Mouse (Mus musculus): ENCODE measurements around the gene Klhl29. TPM values are rescaled to one million over a fixed set of nuclear protein-coding genes. Genes with fewer than 3 reads are reported as not detected.
A peak's percentile ranks its signal among the peaks of the same experiment; 100 is the strongest.

The Klhl29 gene
- polyA plus RNA-seq, 1 experiment from 2014 or later: 0.64 TPM

- ATAC-seq (ENCODE audit: low FRiP score, low TSS enrichment) (no peak), DNase-seq (ENCODE audit: low spot score) (no peak)
- no peaks in the 10 kb centered on the region for H3K9me3 ChIP-seq (ENCODE audit: control insufficient read depth, low read length)
- no peak overlapping the region for H3K4me2 ChIP-seq (replicated peaks; ENCODE audit: low read depth)
- no peaks in the 10 kb centered on the region for H3K36me3 ChIP-seq (ENCODE audit: control insufficient read depth, insufficient read depth, low read length)
- H3K4me1 ChIP-seq (replicated peaks; ENCODE audit: control insufficient read depth, insufficient read depth): no peaks in the 10 kb centered on the region
- H3K9ac ChIP-seq (ENCODE audit: low read length): no peak overlapping the region
- H3K27ac ChIP-seq (replicated peaks): no peak overlapping the region
- WGBS: 77% methylated on average over 4 of the region's 4 CpGs
- H3K27me3 ChIP-seq (ENCODE audit: control insufficient read depth, insufficient read depth, low read length): no peaks in the 10 kb centered on the region
- TF ChIP-seq EP300 (optimal IDR thresholded peaks at IDR 0.05) (no peak), CTCF (IDR thresholded peaks at IDR 0.05; ENCODE audit: low read depth) (no peak)
- H3K4me3 ChIP-seq (ENCODE audit: low read depth, low read length): no peak overlapping the region
Measured at GRCm38 (mm10) chr12:5129190-5129589, 246.3 kb downstream of the Klhl29 start.

GRCm38 (mm10) chr12:5125907-5126306 is 249.6 kb downstream of the Klhl29 start:
- DNase-seq (ENCODE audit: low spot score): no peak
- no peak overlapping the region for H3K4me3 ChIP-seq (ENCODE audit: low read depth, low read length)
- no peaks in the 10 kb centered on the region for H3K36me3 ChIP-seq (ENCODE audit: control insufficient read depth, insufficient read depth, low read length)
- no peaks in the 10 kb centered on the region for H3K27me3 ChIP-seq (ENCODE audit: control insufficient read depth, insufficient read depth, low read length)
- H3K9me3 ChIP-seq (ENCODE audit: control insufficient read depth, low read length): no peaks in the 10 kb centered on the region
- no peak overlapping the region for H3K9ac ChIP-seq (ENCODE audit: low read length)
- H3K27ac ChIP-seq (replicated peaks): no peak overlapping the region
- 71% methylated on average over 7 of the region's 7 CpGs for WGBS
- no peaks in the 10 kb centered on the region; the same call in 1 of the 2 replicates for H3K4me1 ChIP-seq (replicated peaks; ENCODE audit: control insufficient read depth, insufficient read depth)
- no peak overlapping the region for H3K4me2 ChIP-seq (replicated peaks; ENCODE audit: low read depth)
- TF ChIP-seq EP300 (optimal IDR thresholded peaks at IDR 0.05) (no peak), CTCF (IDR thresholded peaks at IDR 0.05; ENCODE audit: low read depth) (no peak)
- no peak for ATAC-seq (ENCODE audit: low FRiP score, low TSS enrichment)

GRCm38 (mm10) chr12:5122972-5123371 is 252.5 kb downstream of the Klhl29 start:
- whole genome bisulfite sequencing: 49% methylated on average over 8 of the region's 8 CpGs
- no peak for DNase-seq (ENCODE audit: low spot score)
- no peak overlapping the region for H3K9ac ChIP-seq (ENCODE audit: low read length)
- H3K27ac ChIP-seq (replicated peaks): 0 out of 2 replicates have a peak overlapping the region, but pooled peaks have one; percentile 14
- no peaks in the 10 kb centered on the region for H3K27me3 ChIP-seq (ENCODE audit: control insufficient read depth, insufficient read depth, low read length)
- no peaks in the 10 kb centered on the region for H3K36me3 ChIP-seq (ENCODE audit: control insufficient read depth, insufficient read depth, low read length)
- no peak overlapping the region for H3K4me3 ChIP-seq (ENCODE audit: low read depth, low read length)
- no peaks in the 10 kb centered on the region; the same call in 1 of the 2 replicates for H3K4me1 ChIP-seq (replicated peaks; ENCODE audit: control insufficient read depth, insufficient read depth)
- no peak for ATAC-seq (ENCODE audit: low FRiP score, low TSS enrichment)
- TF ChIP-seq EP300 (optimal IDR thresholded peaks at IDR 0.05): no peak
- no peak for TF ChIP-seq CTCF (IDR thresholded peaks at IDR 0.05; ENCODE audit: low read depth)
- H3K9me3 ChIP-seq (ENCODE audit: control insufficient read depth, low read length): no peaks in the 10 kb centered on the region
- H3K4me2 ChIP-seq (replicated peaks; ENCODE audit: low read depth): no peak overlapping the region

DNA sequence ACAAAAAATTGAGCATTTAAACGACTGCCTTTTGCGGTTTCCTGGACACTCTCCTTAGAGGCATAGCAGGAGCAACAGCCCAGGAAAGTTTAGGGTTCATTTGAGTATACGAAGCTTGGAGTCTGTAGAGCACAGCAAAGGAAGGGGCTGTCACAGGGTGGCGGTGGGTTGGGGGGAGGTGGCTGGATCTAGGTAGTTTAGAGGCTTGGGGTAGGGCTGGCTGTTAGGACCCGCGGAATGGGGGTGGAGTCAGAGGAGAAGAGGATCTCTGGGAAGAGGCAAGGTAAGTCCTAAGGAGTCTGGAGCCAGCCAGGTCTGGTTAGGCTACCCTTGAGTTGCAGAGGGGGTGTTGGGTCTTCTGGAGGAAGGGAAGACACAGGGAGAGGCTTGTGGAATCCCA is 255.2 kb downstream of the Klhl29 start:
- Histone ChIP-seq H3K36me3 (ENCODE audit: control insufficient read depth, insufficient read depth, low read length) (no peaks in the 10 kb centered on the region), H3K27ac (replicated peaks) (peak overlapping the region; percentile 49; the same call in 1 of the 2 replicates), H3K27me3 (ENCODE audit: control insufficient read depth, insufficient read depth, low read length) (no peaks in the 10 kb centered on the region), H3K4me3 (ENCODE audit: low read depth, low read length) (peak overlapping the region; percentile 8; the same call in 1 of the 2 replicates), H3K9ac (ENCODE audit: low read length) (no peak overlapping the region), H3K9me3 (ENCODE audit: control insufficient read depth, low read length) (no peaks in the 10 kb centered on the region), H3K4me1 (replicated peaks; ENCODE audit: control insufficient read depth, insufficient read depth) (no peaks in the 10 kb centered on the region; the same call in 1 of the 2 replicates), H3K4me2 (replicated peaks; ENCODE audit: low read depth) (peak overlapping the region; percentile 45)
- no peak for ATAC-seq (ENCODE audit: low FRiP score, low TSS enrichment)
- WGBS: 45% methylated on average over 6 of the region's 6 CpGs
- no peak for DNase-seq (ENCODE audit: low spot score)
- no peak for TF ChIP-seq CTCF (IDR thresholded peaks at IDR 0.05; ENCODE audit: low read depth)
- TF ChIP-seq EP300 (optimal IDR thresholded peaks at IDR 0.05): no peak

DNA sequence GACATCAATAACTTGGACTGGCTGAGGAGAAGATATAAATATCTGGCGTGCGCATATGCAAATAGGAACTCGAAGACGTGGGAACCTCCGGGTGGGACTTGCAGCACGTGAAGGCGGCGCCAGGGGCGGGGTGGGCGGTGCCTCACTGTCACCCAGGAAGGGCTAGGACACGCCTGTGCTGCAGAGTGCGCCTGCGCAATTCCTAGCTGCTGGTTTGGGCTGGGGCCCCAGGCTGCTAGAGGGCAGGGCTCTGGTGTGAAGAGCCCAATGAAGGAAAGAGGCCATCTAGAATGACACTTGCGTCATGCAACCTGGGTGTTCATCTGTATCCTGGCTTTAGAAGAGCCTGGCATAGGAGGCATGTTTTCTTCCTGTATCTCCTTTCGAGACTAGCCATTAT is 255.8 kb downstream of the Klhl29 start:
- WGBS: 5% methylated on average over 15 of the region's 15 CpGs
- H3K4me3 ChIP-seq (ENCODE audit: low read depth, low read length): peak overlapping the region; percentile 8

GRCm38 (mm10) chr12:5119286-5119685 is 256.2 kb downstream of the Klhl29 start:
- 36% methylated on average over 9 of the region's 9 CpGs for WGBS
- no peak for ATAC-seq (ENCODE audit: low FRiP score, low TSS enrichment)
- Histone ChIP-seq H3K27me3 (ENCODE audit: control insufficient read depth, insufficient read depth, low read length) (no peaks in the 10 kb centered on the region), H3K36me3 (ENCODE audit: control insufficient read depth, insufficient read depth, low read length) (no peaks in the 10 kb centered on the region), H3K9me3 (ENCODE audit: control insufficient read depth, low read length) (no peaks in the 10 kb centered on the region), H3K4me2 (replicated peaks; ENCODE audit: low read depth) (peak overlapping the region; percentile 45), H3K4me3 (ENCODE audit: low read depth, low read length) (peak overlapping the region; percentile 8), H3K27ac (replicated peaks) (no peak overlapping the region), H3K9ac (ENCODE audit: low read length) (no peak overlapping the region), H3K4me1 (replicated peaks; ENCODE audit: control insufficient read depth, insufficient read depth) (no peaks in the 10 kb centered on the region; the same call in 1 of the 2 replicates)
- no peak for TF ChIP-seq EP300 (optimal IDR thresholded peaks at IDR 0.05)
- TF ChIP-seq CTCF (IDR thresholded peaks at IDR 0.05; ENCODE audit: low read depth): no peak
- no peak for DNase-seq (ENCODE audit: low spot score)

More for the DNA sequence above, 255.8 kb downstream of the Klhl29 start:
- H3K4me1 ChIP-seq (replicated peaks; ENCODE audit: control insufficient read depth, insufficient read depth): no peaks in the 10 kb centered on the region; the same call in 1 of the 2 replicates
- H3K9ac ChIP-seq (ENCODE audit: low read length): no peak overlapping the region
- no peaks in the 10 kb centered on the region for H3K9me3 ChIP-seq (ENCODE audit: control insufficient read depth, low read length)
- H3K36me3 ChIP-seq (ENCODE audit: control insufficient read depth, insufficient read depth, low read length): no peaks in the 10 kb centered on the region
- DNase-seq (ENCODE audit: low spot score) (peak; percentile 94), ATAC-seq (ENCODE audit: low FRiP score, low TSS enrichment) (peak; percentile 93)
- no peak for TF ChIP-seq EP300 (optimal IDR thresholded peaks at IDR 0.05)
- TF ChIP-seq CTCF (IDR thresholded peaks at IDR 0.05; ENCODE audit: low read depth): no peak; the same call in 1 of the 2 replicates
- no peaks in the 10 kb centered on the region for H3K27me3 ChIP-seq (ENCODE audit: control insufficient read depth, insufficient read depth, low read length)
- peak overlapping the region; percentile 45 for H3K4me2 ChIP-seq (replicated peaks; ENCODE audit: low read depth)
- H3K27ac ChIP-seq (replicated peaks): peak overlapping the region; percentile 49; the same call in 1 of the 2 replicates
